Mouse (Mus musculus): ENCODE data around the gene Cmtm1.
"Not testable (repeated sequence)": the region's sequence is repeated elsewhere in the genome, so short reads cannot be mapped to it uniquely, and the experiment has no call there.

Cmtm1 gene

DNA sequence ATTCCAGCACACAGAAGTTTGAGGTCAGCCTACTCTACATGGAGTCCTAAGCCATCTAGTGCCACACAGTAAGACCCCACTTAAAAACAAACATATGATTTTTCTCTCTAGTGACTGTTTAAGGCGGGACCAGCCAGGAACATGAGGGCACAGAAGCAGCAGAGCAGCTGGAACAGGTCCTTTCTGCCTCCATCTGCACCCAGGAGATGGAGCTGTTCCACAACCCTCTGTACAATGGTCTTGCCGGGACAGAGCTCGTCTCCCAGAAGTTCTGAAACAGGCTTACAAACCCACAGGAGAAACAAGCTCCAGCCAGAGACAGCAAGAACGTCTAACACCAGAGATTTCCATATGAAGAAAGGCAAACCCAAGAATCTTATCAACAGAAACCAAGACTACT is 3.4 kb upstream of the Cmtm1 start:
- peak; percentile 36 to 39 for DNase-seq

DNA sequence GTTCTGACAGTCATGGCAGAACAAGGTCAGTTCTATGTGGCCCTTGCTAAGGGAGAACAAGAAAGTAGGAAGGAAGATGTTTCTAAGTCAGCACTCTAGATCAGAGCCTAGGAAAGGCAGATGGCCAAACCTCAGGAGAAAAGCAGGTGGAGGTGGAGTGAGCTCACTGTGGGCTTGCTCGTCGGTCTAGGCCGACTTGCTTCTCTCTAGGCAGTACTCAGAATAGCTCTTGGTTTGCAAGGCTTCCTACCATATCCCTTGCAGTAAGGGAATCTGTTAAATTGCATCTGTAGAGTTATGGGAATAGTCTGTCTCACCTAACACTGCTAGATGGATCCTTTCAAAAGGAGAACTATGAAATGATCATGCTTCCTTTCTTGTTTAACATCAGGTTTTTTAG is 2.1 kb upstream of the Cmtm1 start:
- DNase-seq: not testable (repeated sequence)

DNA sequence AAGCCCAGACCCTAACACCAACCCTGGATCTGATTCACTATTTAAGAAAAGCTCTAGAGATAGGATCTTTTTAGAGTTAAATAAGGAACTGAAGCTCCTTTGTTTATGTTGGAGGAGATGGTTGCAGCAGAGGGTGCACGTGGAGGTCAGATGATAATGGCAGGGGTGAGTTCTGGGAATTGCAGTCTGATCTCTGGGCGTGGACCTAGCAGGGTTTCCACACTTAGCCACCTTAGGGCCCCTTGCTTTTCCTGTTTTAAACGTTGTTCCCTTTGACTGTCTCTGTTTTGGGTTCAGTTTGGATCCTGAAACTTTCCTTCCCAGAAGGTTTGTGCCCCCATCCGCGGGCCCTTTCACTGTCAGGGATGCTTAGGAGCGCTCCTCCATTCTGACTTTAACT is 1.6 kb downstream of the Cmtm1 start:
- DNase-seq: not testable (repeated sequence)

DNA sequence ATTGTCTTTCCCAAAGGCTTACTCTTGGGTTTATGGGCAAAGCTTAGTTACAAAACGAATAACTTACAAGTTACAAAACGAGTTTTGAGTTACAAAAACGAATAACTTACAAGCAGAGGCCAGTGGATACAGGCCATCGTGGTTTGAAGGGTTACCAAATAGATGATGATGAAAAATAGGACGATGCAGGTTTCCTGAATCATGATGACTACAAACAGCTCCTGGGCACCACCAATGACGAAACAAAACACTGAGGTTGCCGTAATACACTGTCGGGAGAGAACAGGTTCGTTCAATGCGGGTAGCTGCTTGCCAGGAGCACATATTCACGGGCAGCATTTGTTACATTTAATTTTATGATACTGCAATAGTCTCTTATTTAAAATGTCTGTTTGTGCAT is 5.0 kb downstream of the Cmtm1 start:
- no peak for DNase-seq

DNA sequence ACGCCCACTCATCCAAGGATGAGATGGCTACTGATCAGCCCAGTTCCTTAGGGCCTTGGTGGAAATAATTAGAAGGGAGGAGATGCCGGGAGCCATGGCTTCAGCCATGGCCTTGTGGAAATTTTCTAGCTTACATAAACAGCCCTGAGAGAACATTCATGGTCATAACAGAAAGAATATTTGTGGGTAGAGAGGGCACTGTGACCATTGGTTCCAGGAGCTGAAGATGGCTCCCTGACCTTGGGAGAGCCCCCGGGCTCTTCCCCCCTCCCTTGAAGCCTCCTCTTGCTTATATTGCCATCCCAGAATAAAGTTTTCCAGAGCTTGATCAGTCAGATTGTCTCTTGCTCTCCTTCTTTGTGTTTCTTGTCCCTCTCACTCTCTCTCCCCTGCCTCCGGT is 7.4 kb downstream of the Cmtm1 start:
- DNase-seq: not testable (repeated sequence)

DNA sequence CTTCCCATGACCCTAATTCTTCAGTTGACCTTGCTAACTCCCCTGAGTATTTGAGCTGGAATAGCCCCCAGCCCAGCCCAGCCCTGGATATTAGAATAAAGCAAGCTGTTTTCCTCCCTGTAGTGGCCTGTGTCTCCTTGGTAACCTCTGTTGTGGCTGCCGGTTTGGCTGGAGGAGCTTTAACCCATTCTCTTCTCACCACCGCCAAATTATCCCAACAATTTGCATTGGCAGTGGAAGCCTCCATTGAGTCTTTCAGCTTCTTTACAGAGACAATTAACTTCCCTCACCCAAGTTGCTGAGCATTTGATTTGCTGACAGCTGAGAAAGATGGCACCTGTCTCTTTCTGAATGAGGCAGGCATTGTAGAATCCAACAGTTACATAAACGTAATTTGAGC is 8.4 kb downstream of the Cmtm1 start:
- DNase-seq: peak; percentile 34 to 54

DNA sequence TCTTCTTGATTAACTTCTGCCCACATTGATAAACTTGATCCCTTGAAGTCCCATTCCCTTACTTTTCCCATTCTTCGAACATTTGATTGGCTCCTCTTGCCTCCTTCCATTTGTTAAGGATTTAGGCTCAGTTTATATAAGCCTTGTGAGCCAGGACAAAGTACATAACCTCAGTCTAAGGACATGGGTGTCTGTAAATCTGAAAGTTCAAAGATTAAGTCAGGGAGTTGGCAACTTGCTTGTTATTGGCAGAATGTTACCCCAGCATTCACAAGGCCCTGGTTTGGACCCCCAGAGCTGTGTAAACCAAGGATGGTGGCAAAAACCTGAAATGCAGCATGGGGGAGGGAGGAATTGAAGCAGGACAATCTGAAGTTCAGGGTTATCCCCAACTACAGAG is 15.5 kb downstream of the Cmtm1 start:
- DNase-seq: no peak

DNA sequence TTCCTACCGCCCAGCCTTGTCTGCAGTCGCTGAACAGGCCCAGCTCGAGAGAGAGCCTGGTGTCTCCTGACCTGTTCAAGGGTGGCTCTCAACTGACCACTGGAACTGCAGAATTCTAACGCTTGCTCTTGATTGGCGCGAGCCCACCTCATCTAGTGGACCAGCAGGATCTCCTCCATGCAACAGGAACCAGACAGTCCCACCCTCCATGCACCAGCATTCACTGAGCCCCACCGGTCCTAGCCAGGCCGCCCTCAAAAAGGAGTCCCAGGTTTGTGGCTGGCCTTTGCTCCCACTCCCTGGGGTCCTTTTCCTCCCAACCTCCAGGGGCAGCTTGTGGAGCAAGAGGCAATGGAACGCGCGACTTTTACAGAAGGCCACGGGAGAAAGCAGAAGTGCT is 16.9 kb downstream of the Cmtm1 start, which contains the start of gene Cmtm2a:
Cmtm2a (minus strand) TSS at position 101 of the 400 bp plus-strand sequence.
- DNase-seq: not testable (repeated sequence)

DNA sequence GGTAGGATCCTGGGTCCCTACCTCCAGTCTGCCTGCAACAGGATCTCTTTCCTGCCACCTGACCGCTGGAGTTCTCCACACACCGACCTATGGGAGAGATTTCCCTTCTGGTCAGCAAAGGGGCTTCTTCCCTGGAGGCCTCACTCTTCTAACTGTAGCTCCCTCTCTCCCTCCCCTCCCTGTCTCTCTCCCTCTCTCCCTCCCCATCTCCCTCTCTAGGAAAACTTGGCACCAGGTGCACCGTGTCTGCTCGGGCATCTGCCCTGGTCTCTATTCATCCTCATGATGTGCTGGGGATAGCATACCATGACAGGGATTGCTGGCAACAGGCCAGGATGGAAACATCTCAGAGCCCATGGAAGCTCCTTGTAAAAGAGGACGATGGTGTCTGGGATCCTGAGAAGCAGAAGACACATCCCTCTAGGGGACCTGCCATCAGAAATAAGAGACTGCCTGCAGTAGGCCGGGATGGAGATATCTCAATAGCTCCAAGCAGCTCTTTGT is 41.0 kb downstream of the Cmtm1 start:
- DNase-seq: peak; percentile 59 to 62

DNA sequence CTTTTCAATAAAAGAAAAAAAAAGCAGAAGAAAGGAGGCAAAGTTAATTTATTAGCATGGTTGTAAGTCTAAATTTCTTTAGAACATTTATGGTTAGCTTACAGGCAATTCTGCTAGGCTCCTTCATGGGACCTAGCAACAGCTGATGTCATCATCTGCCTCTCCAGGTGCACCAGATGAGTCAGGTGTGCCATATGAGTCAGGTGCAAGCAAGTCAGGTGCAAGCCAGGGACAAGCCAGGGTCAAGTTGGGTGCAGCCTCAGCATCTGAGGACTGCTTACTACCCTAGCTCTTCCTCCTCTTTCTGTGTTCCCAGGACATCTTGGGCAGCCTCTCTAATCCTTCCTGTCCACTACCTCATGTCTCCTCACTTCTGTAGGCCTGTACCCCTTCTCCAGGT is 41.6 kb downstream of the Cmtm1 start:
- no peak for DNase-seq

DNA sequence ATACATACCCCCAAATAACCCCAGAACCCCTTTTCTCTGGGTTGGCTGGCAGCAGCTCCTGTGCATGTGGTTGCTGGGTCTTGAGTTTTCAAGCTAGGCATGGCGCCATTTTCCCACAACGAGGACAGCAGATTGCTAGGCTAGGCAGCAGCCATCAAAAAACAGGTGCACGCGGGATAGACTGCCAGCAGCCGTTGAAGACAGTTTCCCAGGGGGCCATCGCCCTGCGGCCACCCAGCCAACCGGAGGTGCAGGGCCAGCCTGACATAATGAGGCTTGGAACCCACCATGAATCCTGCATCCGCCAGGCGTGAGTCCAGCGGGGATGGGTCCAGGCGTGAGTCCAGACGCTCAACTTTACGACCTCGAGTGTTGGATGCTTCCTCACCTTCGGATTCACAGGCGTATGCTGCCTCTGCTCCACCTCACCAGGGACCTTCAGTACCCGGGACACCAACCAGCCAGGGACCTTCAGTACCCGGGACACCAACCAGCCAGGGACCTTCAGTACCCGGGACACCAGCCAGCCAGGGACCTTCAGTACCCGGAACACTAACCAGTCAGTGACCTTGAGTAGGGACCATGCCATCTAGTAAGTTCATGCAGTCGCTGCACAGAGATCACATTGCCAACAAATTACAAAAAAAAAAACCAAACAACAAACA is 45.5 kb downstream of the Cmtm1 start:
- DNase-seq: peak; percentile 78 to 88

DNA sequence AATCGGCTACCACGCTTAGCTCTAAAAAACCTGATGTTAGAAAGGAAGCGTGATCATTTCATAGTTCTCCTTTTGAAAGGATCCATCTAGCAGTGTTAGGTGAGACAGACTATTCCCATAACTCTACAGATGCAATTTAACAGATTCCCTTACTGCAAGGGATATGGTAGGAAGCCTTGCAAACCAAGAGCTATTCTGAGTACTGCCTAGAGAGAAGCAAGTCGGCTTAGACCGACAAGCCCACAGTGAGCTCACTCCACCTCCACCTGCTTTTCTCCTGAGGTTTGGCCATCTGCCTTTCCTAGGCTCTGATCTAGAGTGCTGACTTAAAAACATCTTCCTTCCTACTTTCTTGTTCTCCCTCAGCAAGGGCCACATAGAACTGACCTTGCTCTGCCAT is 48.1 kb downstream of the Cmtm1 start:
- DNase-seq: not testable (repeated sequence)

DNA sequence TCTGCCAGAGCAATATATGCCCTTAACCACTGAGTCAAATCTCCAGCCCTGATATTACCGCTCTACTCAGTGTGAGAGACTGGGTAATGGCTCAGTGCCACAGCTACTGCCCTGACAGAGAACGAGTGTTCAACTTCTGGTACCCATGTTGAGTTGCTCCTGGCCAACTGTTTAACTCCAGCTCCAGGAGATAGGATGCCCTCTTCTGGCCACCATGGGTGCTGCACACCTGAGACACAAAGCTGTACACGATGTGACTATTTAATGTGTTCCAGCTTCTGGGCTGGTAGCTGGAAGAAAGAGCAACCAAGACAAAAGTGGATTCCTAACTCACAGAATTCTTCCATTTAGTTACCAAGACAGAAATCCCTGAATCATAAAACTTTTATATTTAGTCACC is 56.9 kb downstream of the Cmtm1 start:
- DNase-seq: peak; percentile 40 to 42

DNA sequence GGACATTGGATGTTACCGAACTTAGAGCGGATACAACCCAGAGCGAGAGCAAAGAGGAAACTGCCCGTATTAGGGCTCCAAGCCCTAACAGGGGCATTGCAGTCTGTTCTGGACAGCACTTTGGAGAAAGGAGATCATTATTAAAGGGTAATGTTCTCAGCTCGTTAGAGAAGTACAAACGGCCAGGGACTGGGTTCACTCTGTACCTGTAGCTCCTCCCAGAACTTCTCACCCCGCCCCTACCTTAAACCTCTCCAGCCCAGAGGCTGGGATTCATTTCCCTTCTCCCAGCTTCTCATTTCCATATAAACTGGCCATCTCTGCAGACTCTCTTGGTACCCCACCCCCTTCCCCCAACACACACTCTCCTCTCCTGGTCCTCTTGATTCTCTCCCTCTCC is 58.5 kb downstream of the Cmtm1 start:
- DNase-seq: no peak

DNA sequence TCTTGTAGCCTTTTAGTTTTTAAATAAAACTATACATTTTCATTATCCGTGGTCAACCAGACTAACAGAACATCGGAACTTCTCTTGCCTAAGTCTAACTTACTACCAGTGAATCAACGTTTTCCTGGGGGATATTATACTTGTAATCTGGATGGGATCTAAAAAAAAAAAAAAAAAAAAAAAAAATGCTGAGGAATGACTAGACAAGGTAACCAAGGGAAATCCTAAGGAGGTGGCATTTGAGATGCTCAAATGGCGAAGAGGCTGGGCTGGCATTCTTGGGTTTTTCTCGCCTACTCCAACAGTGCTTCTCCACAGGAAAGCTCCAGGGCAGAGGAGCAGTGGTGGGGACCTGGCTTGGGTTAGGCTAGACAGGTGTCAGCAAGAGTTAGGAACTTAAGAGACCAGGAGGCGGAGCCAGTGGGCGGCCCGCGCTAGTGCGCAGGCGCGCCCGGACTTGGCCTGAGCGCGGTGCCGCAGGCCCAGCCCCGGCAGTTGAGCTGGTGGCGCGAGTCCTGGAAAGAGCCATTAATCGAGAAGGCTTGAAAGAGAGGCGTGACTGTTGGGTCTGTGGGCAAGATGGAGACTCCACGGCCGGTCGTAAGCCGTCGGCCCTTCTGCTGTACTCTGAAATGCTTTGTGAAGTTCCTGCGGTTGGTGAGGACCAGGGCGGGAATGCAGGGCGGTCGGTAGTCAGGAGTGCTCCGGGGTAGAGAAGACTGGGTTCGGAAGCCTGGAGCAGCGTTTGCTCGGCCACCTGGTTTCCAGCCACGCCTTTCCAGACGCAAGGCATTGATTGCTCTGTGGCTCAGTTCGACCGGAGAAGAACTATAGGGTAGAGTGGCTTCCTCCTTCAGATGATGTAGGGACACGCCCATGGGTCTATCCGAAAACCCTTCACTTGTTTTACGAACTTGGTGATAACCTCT is 59.2 kb downstream of the Cmtm1 start, which contains the start of gene Cklf:
Cklf (plus strand) TSS at position 423 of the 929 bp plus-strand sequence.
- DNase-seq: peak; percentile 86 to 92

DNA sequence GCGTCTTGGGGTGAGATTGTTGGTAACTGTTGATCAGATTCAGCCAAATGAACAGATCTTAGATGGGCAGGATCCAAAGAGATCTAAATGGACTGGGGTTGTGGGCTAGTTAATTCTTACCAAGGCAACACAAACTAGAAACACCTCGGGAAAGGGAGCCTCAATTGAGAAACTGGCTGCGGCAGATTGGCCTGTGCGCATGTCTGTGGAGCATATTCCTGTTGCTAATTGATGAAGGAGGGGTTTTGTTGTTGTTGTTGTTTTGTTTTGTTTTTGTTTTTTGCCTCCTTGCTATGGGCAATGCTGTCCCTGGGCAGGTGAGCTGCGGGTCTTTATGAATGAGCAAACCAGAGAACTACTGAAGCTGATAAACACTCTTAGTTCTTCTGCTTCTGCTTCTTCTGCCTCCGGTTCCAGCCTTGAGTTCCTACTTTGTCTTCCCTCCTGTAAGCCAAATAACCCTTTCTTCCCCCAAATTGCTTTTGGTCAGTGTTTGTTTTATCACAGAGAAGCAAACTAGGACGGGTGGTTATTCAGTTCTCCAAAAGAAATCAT is 60.4 kb downstream of the Cmtm1 start:
- no peak for DNase-seq

DNA sequence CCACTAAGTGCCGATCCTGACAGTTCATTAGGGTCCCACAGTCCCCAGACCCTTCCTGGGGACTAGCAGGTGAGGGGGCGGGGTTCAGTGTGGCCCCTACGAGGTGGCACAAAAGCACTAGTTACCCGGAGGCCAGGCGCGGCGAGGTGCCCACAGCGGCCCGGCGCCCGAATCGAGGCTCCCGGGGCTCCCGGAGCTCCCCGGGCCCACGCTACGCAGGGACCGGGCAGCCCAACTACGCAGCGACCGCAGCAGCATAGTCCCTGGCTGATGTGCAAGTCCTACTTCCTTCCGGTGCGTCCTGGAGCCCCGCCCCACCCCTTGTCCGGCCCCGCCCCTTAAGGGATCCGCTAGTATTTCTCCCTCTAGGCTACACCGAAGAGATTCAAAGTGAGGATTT is 61.7 kb downstream of the Cmtm1 start, which contains the start of gene Tk2:
Tk2 (minus strand) TSS at position 283 of the 400 bp plus-strand sequence.
- DNase-seq: peak; percentile 89 to 90

DNA sequence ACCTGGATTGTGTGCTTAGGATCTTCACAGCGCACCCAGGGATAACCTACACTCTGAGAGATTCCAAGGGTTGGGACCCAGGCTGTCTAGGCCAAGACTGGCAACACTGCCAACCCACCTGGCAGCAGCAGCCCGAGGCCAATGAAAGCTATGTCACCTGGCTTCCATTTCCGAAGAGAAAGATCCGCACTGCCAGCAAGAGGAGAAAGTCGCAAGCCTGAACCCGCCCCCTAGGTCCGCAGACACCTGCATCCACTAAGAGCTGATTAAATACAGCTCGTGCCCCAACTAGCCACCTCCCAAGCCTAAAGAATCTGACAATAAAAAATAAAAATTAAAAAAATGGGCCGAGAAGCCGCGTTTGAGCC is 62.1 kb downstream of the Cmtm1 start:
- peak; percentile 54 to 59 for DNase-seq

DNA sequence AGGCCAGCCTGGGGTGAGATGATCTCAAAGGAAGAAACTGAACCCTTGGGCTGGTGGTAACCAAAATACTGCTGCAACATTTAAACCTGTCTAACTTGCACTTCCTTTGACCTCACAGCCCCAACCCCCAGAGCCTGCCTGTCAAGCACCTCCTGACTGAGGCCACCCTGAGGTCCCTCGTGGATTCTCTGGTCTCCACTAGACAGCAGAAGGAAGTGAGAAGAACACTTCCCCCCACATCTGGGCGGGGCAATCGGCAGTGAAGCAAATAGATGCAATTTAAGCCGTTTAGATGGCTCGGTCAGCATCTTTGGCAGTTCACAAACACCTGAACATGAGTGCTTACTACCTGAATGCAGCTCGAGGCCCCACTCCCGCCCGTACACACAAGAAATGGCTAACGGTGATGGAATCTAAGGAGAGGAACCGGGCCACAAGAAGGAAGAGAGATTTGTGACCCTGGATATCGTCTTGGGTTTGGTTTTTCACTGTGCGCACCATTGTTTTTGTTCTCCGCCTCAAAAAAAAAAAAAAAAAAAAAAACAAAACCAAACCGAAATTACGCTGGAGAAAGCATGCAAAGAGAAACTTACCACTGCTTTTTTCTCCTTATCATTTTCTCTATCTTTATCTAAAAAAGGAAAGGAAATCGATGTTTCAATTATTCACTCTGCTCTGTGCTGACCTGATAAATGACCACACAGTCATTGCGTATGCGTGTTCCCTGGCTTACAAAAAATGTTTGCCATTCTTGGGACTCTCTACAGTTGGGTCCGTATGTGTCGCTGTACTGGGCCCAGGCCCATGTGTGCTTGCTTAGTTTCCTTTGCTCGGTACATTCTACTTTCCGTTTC is 62.7 kb downstream of the Cmtm1 start:
- no peak for DNase-seq

DNA sequence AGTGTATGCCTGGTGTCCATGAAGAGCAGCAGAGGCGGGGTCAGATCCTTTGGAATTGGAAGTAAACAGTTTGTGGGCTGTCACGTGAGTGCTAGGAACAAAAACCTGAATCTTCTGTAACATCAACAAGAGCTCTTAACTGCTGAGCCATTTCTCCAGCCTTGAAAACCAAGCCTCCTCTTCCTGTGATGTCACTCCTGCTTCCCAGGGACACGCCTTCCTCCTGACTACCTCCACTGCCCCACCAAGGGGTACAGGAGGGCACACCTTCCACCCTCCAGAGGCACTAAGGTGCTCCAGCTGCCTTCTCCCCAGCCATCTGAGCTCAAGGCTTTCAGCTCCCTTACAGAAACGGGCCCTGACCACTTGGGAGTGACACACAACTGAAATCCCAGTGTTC is 63.3 kb downstream of the Cmtm1 start:
- no peak for DNase-seq

Measured in cerebellum, postnatal 10 days (tissue).